Mouse (Mus musculus) activated CD4-positive, CD25-positive, alpha-beta regulatory T cell (primary cell): Measurements from ENCODE around the gene Lage3. TPM values are rescaled to one million over a fixed set of nuclear protein-coding genes. Genes with fewer than 3 reads are reported as not detected.

Experiments used
- polyA plus RNA-seq, 2 experiments: library from polyadenylated mRNA; unstranded; fragments of 100-300 nt; shearing (Covaris generic); gene quantifications; one replicate each; pipeline ENCODE4 v1.2.1; 2017

Gene Lage3
- polyA plus RNA-seq = 10 to 100 TPM; 54.4 to 73.1 TPM

GRCm38 (mm10) chrX:74353467-74353770, at the start of gene Lage3:
TSS of gene Lage3 (minus strand) at chrX:74353618.

GRCm38 (mm10) chrX:74392535-74393443, 39.4 kb upstream of the Lage3 start, which contains the start of the genes Fam3a and Ikbkg:
TSS of gene Fam3a (minus strand) at chrX:74393272.
TSS of gene Ikbkg (plus strand) at chrX:74393290.

GRCm38 (mm10) chrX:74372888-74373549, 19.6 kb upstream of the Lage3 start, which contains the start of the genes Ubl4a and Slc10a3:
TSS of gene Ubl4a (minus strand) at chrX:74373218.
TSS of gene Slc10a3 (minus strand) at chrX:74373349.

GRCm38 (mm10) chrX:74328725-74329161, 24.7 kb downstream of the Lage3 start, which contains the start of gene Plxna3:
TSS of gene Plxna3 (plus strand) at chrX:74329066.

GRCm38 (mm10) chrX:74312540-74313464, 40.6 kb downstream of the Lage3 start, which contains the start of gene Fam50a:
TSS of gene Fam50a (plus strand) at chrX:74313033.

GRCm38 (mm10) chrX:74304867-74305700, 48.3 kb downstream of the Lage3 start, which contains the start of gene Gdi1:
TSS of gene Gdi1 (plus strand) at chrX:74304998.

Other genes with a start within 250 kb of the Lage3 start
- not detected for gene Opn1mw, start 226.2 kb downstream of the Lage3 start, polyA plus RNA-seq
- 10 to 100 TPM; 27.2 to 34.9 TPM for gene Mecp2, start 218.3 kb downstream of the Lage3 start, polyA plus RNA-seq
- gene Tex28, start 185.8 kb downstream of the Lage3 start, polyA plus RNA-seq = not detected
- gene Tktl1, start 176.4 kb downstream of the Lage3 start, polyA plus RNA-seq = 1 to 10 TPM; 1.6 to 5.7 TPM
- gene Flna, start 103.8 kb downstream of the Lage3 start, polyA plus RNA-seq = 100 to 1,000 TPM; 127 to 290 TPM
- 10 to 100 TPM; 69.5 to 74.3 TPM for gene Emd, start 98.9 kb downstream of the Lage3 start, polyA plus RNA-seq
- 10 to 100 TPM; 31.8 to 59.8 TPM for gene Rpl10, start 82.8 kb downstream of the Lage3 start, polyA plus RNA-seq
- 100 to 1,000 TPM; 107 to 144 TPM for gene Taz, start 71.7 kb downstream of the Lage3 start, polyA plus RNA-seq
- gene Dnase1l1, start 71.3 kb downstream of the Lage3 start, polyA plus RNA-seq = 10 to 100 TPM; 17.9 to 18.4 TPM
- gene Atp6ap1, start 56.5 kb downstream of the Lage3 start, polyA plus RNA-seq = 100 to 1,000 TPM; 143 to 153 TPM
- gene Gdi1, start 48.6 kb downstream of the Lage3 start, polyA plus RNA-seq = 100 to 1,000 TPM; 223 to 256 TPM
- 10 to 100 TPM; 67.2 to 91.4 TPM for gene Fam50a, start 40.6 kb downstream of the Lage3 start, polyA plus RNA-seq
- gene Plxna3, start 24.6 kb downstream of the Lage3 start, polyA plus RNA-seq = 1 to 10 TPM; 2.0 to 3.2 TPM
- 10 to 100 TPM; 50.8 to 64.5 TPM for gene Ubl4a, start 19.6 kb upstream of the Lage3 start, polyA plus RNA-seq
- 10 to 100 TPM; 27.8 to 37.9 TPM for gene Slc10a3, start 19.7 kb upstream of the Lage3 start, polyA plus RNA-seq
- gene Fam3a, start 39.7 kb upstream of the Lage3 start, polyA plus RNA-seq = 10 to 100 TPM; 30.1 to 32.3 TPM
- gene Ikbkg, start 39.7 kb upstream of the Lage3 start, polyA plus RNA-seq = 10 to 100 TPM; 28.4 to 37.6 TPM
- 10 to 100 TPM; 57.8 to 74.7 TPM for gene G6pdx, start 75.6 kb upstream of the Lage3 start, polyA plus RNA-seq
- not detected for gene Gm6880, start 127.8 kb upstream of the Lage3 start, polyA plus RNA-seq
- not detected for gene Olfr1326-ps1, start 221.3 kb upstream of the Lage3 start, polyA plus RNA-seq
- gene Olfr1325, start 239.1 kb upstream of the Lage3 start, polyA plus RNA-seq = not detected